Mouse (Mus musculus) liver, adult 2 months (tissue): ENCODE results near the gene Abhd15.

Experiments
- CTCF ChIP-seq: fragments of 200-500 bp; IDR thresholded peaks from 2 replicates; pipeline ENCODE4 v1.5.1; 2011; ENCODE audit warnings: low read depth, low read length, control low read depth
- POLR2A ChIP-seq: fragments of 200-500 bp; IDR thresholded peaks from 2 replicates; pipeline ENCODE4 v1.6.1; 2011; ENCODE audit warnings: low read length, control low read depth; ENCODE audit not compliant: insufficient read depth; ENCODE audit errors: extremely low read depth

GRCm38 (mm10) chr11:77497851-77498250, 17.1 kb upstream of the Abhd15 start:
- TF ChIP-seq CTCF = no peak
- TF ChIP-seq POLR2A = no peak
